Mouse (Mus musculus): ENCODE results near the gene Lmx1a.

Gene Lmx1a

GRCm38 (mm10) chr1:167878354-167878753 lies 189.3 kb downstream of the Lmx1a start:
- DNase-seq (ENCODE audit: low spot score in 2 of 2) = no peak

- no peak for DNase-seq (ENCODE audit: low spot score in 2 of 2)
Observed at GRCm38 (mm10) chr1:167885776-167886175, 196.7 kb downstream of the Lmx1a start.

- no peak for DNase-seq (ENCODE audit: low spot score in 2 of 2)
Observed at GRCm38 (mm10) chr1:167888120-167888519, 199.1 kb downstream of the Lmx1a start.

- no peak for DNase-seq (ENCODE audit: low spot score in 2 of 2)
Observed at GRCm38 (mm10) chr1:167888816-167889215, 199.8 kb downstream of the Lmx1a start.

GRCm38 (mm10) chr1:167896234-167896633 lies 207.2 kb downstream of the Lmx1a start:
- DNase-seq (ENCODE audit: low spot score in 2 of 2) = no peak

Measured in natural killer cell, adult 2 months (primary cell).